8 mouse cellular contexts compared by ENCODE assay signal in the genomic region with DNA sequence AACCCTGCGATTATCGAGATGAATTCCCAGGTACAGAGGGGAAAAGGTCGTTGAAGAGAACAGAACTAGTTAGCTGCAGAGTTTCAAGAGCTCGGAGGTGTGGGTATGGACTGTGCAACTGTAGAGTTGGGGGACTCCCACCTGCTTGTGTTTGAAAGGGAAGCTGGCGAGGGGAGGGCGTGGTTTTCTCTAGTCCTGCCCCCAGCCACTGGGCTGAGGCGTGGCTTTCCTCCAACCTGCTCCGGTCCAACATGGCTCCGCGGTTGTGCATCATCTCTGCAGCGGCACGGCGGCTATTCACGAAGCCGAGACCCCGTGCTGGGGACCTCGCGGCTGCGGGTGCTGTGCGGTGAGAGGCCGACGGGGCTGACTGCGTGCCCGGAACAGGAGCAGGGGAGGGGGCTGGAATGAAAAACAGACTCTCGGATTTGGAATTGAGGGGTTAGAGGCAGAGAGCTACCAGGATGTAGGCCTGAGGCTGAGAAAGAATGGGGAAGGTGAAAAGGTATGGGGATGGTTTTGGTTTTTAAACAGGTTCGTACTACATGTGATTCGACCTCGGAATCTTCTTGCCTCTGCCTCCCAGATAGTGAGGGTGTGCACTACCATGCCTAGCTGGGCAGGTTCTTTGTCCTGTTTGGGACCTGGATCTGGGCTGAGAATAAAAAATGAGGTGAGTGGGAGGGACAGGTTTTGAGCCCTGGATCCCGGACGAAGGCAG. TPM values are rescaled to one million over a fixed set of nuclear protein-coding genes. Genes with fewer than 3 reads are reported as not detected.
DNase-seq lines count a peak whose midpoint lies in the region; ATAC-seq and TF ChIP-seq lines count a peak whose summit lies in the region.

A gene (plus strand): TSS at position 197 of the 721 bp plus-strand sequence.

- no peak; the same call in 1 of the 2 replicates for TF ChIP-seq POLR2A in small intestine, adult 2 months (IDR thresholded peaks at IDR 0.05; ENCODE audit: low read depth, low read length)

- H3K9me3 ChIP-seq in limb, embryonic 10.5 days (replicated peaks) = peaks cover 3% of the 10 kb centered on the region; the same call in 1 of the 2 replicates
- H3K9me3 ChIP-seq in midbrain, embryonic 12.5 days = no peaks in the 10 kb centered on the region

- no peaks in the 10 kb centered on the region for H3K27me3 ChIP-seq in limb, embryonic 10.5 days (ENCODE audit: low read depth, poor library complexity, severe bottlenecking)
- H3K27me3 ChIP-seq in midbrain, embryonic 12.5 days = no peaks in the 10 kb centered on the region
- H3K27me3 ChIP-seq in small intestine, adult 2 months (ENCODE audit: control insufficient read depth, insufficient read depth, low read length) = no peaks in the 10 kb centered on the region

- 1% methylated on average over 30 of the region's 30 CpGs for whole genome bisulfite sequencing in limb, embryonic 10.5 days
- under 1% methylated on average over 30 of the region's 30 CpGs for WGBS in midbrain, embryonic 12.5 days
- WGBS in small intestine, adult 2 months = under 1% methylated on average over 30 of the region's 30 CpGs

- H3K4me3 ChIP-seq in limb, embryonic 10.5 days = peak within 1 kb of the TSS; percentile 74
- H3K4me3 ChIP-seq in midbrain, embryonic 12.5 days = peak within 1 kb of the TSS; percentile 83
- H3K4me3 ChIP-seq in small intestine, adult 2 months (ENCODE audit: low read depth, low read length) = peak within 1 kb of the TSS; percentile 90

- TF ChIP-seq CTCF in small intestine, adult 2 months (IDR thresholded peaks at IDR 0.05; ENCODE audit: extremely low read depth, insufficient read length, insufficient replicate concordance, low read depth, low read length) = no peak

- H3K27ac ChIP-seq in limb, embryonic 10.5 days = peak within 1 kb of the TSS; percentile 87
- H3K27ac ChIP-seq in midbrain, embryonic 12.5 days (replicated peaks) = peak within 1 kb of the TSS; percentile 60; the same call in 1 of the 2 replicates
- H3K27ac ChIP-seq in small intestine, adult 2 months (ENCODE audit: insufficient read depth, low read depth, low read length) = no peak within 1 kb of the TSS

- H3K4me1 ChIP-seq in limb, embryonic 10.5 days = peaks cover 14% of the 10 kb centered on the region; the same call in 1 of the 2 replicates
- peaks cover 11% of the 10 kb centered on the region for H3K4me1 ChIP-seq in midbrain, embryonic 12.5 days
- peaks cover 8% of the 10 kb centered on the region; the same call in 1 of the 2 replicates for H3K4me1 ChIP-seq in small intestine, adult 2 months (ENCODE audit: control insufficient read depth, insufficient read depth, insufficient read length, low read length)

- ATAC-seq in granulocyte monocyte progenitor cell, adult 5-6 weeks (replicated peaks; ENCODE audit: poor library complexity, severe bottlenecking) = peak; percentile 100
- ATAC-seq in midbrain, embryonic 12.5 days (ENCODE audit: low FRiP score, low read depth) = peak; percentile 93

- H3K9ac ChIP-seq in midbrain, embryonic 12.5 days (replicated peaks) = peak within 1 kb of the TSS; percentile 77

- peak within 1 kb of the TSS; percentile 85 for H3K4me2 ChIP-seq in midbrain, embryonic 12.5 days (replicated peaks)

- peak; percentile 62 for DNase-seq in urinary bladder, adult 18-20 months (ENCODE audit: low spot score in 2 of 2)
- no peak for DNase-seq in urinary bladder, postnatal 10 days (ENCODE audit: low spot score)
- peak; percentile 87 for DNase-seq in embryo, embryonic 9.5 days (ENCODE audit: extremely low spot score)
- peak; percentile 84 for DNase-seq in kidney, adult 11 months
- DNase-seq in limb, embryonic 10.5 days (ENCODE audit: low spot score) = peak; percentile 86

- H3K36me3 ChIP-seq in limb, embryonic 10.5 days = peaks cover 12% of the 10 kb centered on the region
- H3K36me3 ChIP-seq in midbrain, embryonic 12.5 days = peaks cover 13% of the 10 kb centered on the region
- no peaks in the 10 kb centered on the region for H3K36me3 ChIP-seq in small intestine, adult 2 months (ENCODE audit: control insufficient read depth, insufficient read depth, low read length)

RNA-seq across cellular contexts. Expression of the gene that starts here (rescaled TPM):
- 13.4 and 22.3 TPM in 2 replicates for total RNA-seq in granulocyte monocyte progenitor cell, adult 5-6 weeks (2014; fragmentation: Nextera tagmentation)
- 17.5 and 20.0 TPM in 2 replicates for total RNA-seq in granulocyte monocyte progenitor cell, adult 5-6 weeks (2017)
- 75.9 and 84.2 TPM in 2 replicates for polyA plus RNA-seq in limb, embryonic 10.5 days (2016; fragmentation: Nextera tagmentation; extraction: Ambion mirVana)
- polyA plus RNA-seq in midbrain, embryonic 12.5 days (2016; fragmentation: Nextera tagmentation; extraction: Ambion mirVana) = 95.0 and 95.8 TPM in 2 replicates
- polyA plus RNA-seq in small intestine, adult 2 months (2012; rRNA removed) = 35.3 and 43.4 TPM in 2 replicates
